Mouse (Mus musculus) liver, embryonic 14.5 days (tissue): ENCODE results near the gene Add3. TPM values are rescaled to one million over a fixed set of nuclear protein-coding genes. Genes with fewer than 3 reads are reported as not detected.

Experiments
- ATAC-seq: fragments of 200-750 bp; cut with Nextera tagmentation; 2 replicates; pipeline ENCODE4 v1.8.0; 2017; ENCODE audit warnings: moderate number of reproducible peaks, mild to moderate bottlenecking, moderate library complexity; ENCODE audit not compliant: insufficient read depth
- DNase-seq, 3 experiments: peaks; one replicate each; pipeline ENCODE4 v3.0.0-alpha.2; 2012 to 2013; ENCODE audit warnings: low read depth in 3 of 3, low spot score in 3 of 3
- H3K27ac ChIP-seq: fragments of 300-500 bp; sonication (generic); 2 replicates; pipeline ENCODE4 v1.5.1; 2014; ENCODE audit warnings: moderate library complexity, mild to moderate bottlenecking, control low read depth, inconsistent platforms
- H3K27me3 ChIP-seq: fragments of 300-500 bp; sonication (generic); 2 replicates; pipeline ENCODE4 v1.6.1; 2014; ENCODE audit warnings: mild to moderate bottlenecking, low read length, moderate library complexity; ENCODE audit not compliant: control insufficient read depth, insufficient read depth
- H3K36me3 ChIP-seq: fragments of 300-500 bp; sonication (generic); replicated peaks from 2 replicates; pipeline ENCODE4 v1.6.1; 2014; ENCODE audit warnings: low read depth; ENCODE audit not compliant: control insufficient read depth, insufficient read depth
- H3K4me1 ChIP-seq, 2 experiments: fragments of 200-500 bp in 1 of 2; fragments of 300-500 bp in 1 of 2; sonication (generic) in 1 of 2; replicated peaks; 2 replicates each; pipeline ENCODE4 v1.6.1; 2012 to 2014; ENCODE audit warnings: antibody characterized with exemption in 1 of 2, inconsistent platforms in 1 of 2, low read length in 1 of 2; ENCODE audit not compliant: control insufficient read depth in 2 of 2, insufficient read depth in 2 of 2
- H3K4me2 ChIP-seq: fragments of 300-500 bp; sonication (generic); 2 replicates; pipeline ENCODE4 v1.6.1; 2014; ENCODE audit warnings: low read depth, mild to moderate bottlenecking, control low read depth, moderate library complexity
- H3K4me3 ChIP-seq, 2 experiments: fragments of 200-500 bp in 1 of 2; fragments of 300-500 bp in 1 of 2; sonication (generic) in 1 of 2; 2 replicates each; pipeline ENCODE4 v1.5.1; 2012 to 2014; ENCODE audit warnings: low read depth in 2 of 2, low read length in 2 of 2, mild to moderate bottlenecking in 2 of 2, control low read depth in 1 of 2, inconsistent platforms in 1 of 2, moderate library complexity in 1 of 2; ENCODE audit not compliant: insufficient read depth in 1 of 2
- H3K9ac ChIP-seq: fragments of 300-500 bp; sonication (generic); replicated peaks from 2 replicates; pipeline ENCODE4 v1.6.1; 2014; ENCODE audit warnings: mild to moderate bottlenecking, control low read depth, moderate library complexity
- H3K9me3 ChIP-seq: fragments of 300-500 bp; sonication (generic); 2 replicates; pipeline ENCODE4 v1.6.1; 2016; ENCODE audit warnings: low read length, mixed read lengths; ENCODE audit not compliant: control insufficient read depth
- CTCF ChIP-seq: IDR thresholded peaks from 2 replicates; pipeline ENCODE4 v1.5.1; 2016; ENCODE audit warnings: antibody characterized with exemption, low read depth, control low read depth
- EP300 ChIP-seq: IDR thresholded peaks from 2 replicates; pipeline ENCODE4 v1.6.1; 2016; ENCODE audit warnings: antibody characterized with exemption, low read depth
- WGBS: fragments of 180-500 bp; shearing (Covaris S2); extraction: QIAGEN DNeasy Blood & Tissue Kit; methylation state at CpG from one replicate; pipeline ENCODE4 v1.1.7; 2014; ENCODE audit not compliant: insufficient replicate concordance; 5-methylcytosine and 5-hydroxymethylcytosine counted together
- polyA plus RNA-seq, 2 experiments: library from polyadenylated mRNA; depleted of rRNA in 1 of 2; stranded (reverse) in 1 of 2; unstranded in 1 of 2; fragments of >200 nt; fragmentation: Nextera tagmentation in 1 of 2; extraction: Ambion mirVana in 1 of 2; gene quantifications; 2 replicates each; pipeline versions ENCODE4 v1.2.1 to v1.2.3; 2012 to 2014

The Add3 gene
- polyA plus RNA-seq, 2 experiments: 12.7 to 21.7 TPM

DNA sequence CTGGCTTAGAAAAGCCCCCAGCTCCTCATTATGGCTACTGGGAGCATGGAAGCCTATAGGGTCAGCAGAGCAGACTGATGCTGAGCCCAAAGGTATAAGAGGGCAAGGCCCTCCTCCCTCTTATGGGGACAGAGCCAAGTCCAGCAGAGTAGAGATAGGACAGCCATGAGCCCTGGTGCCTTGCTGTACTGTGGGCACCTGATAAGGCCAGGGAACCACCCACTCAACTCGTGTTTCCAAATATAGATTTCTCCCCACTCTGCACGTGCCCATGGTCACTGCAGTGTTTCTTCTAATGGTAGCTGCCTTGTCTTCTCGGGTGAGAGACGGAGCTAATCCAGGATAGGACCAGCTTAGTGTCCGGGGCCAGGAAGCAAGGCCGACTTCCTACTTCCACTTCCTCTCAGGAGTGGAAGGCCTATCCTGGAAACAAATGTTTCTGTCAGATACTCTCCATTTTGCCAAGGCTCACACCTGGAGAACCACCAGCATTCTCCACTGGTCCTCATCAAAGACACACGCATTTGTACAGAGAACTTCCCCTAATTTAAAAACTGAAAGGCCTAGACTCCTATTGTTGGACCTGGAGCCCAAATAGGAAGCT lies 116.8 kb downstream of the Add3 start:
- peak; percentile 89 for TF ChIP-seq EP300
- TF ChIP-seq CTCF: no peak
- ATAC-seq (peak; percentile 84), DNase-seq (peak; percentile 81 to 84 (median 82))
- Histone ChIP-seq H3K9ac (peak overlapping the region; percentile 68), H3K4me2 (peak overlapping the region; percentile 83), H3K9me3 (no peaks in the 10 kb centered on the region), H3K4me3 (peak overlapping the region; percentile 36 to 40), H3K4me1 (peaks cover 55% of the 10 kb centered on the region in 2 experiments), H3K27me3 (no peaks in the 10 kb centered on the region), H3K36me3 (no peaks in the 10 kb centered on the region), H3K27ac (peak overlapping the region; percentile 98)
- WGBS: 19% methylated on average over 7 of the region's 7 CpGs

- H3K9ac ChIP-seq: peak overlapping the region; percentile 69
- peak overlapping the region; percentile 83 for H3K4me2 ChIP-seq
- no peaks in the 10 kb centered on the region for H3K36me3 ChIP-seq
- peak overlapping the region; percentile 98 for H3K27ac ChIP-seq
- ATAC-seq: peak; percentile 80
- DNase-seq: peak; percentile 85 to 86 (median 85)
- peak overlapping the region; percentile 36 to 38 for H3K4me3 ChIP-seq
- H3K27me3 ChIP-seq: peaks cover 5% of the 10 kb centered on the region
- peaks cover 55% of the 10 kb centered on the region in 2 experiments for H3K4me1 ChIP-seq
- H3K9me3 ChIP-seq: no peaks in the 10 kb centered on the region
- TF ChIP-seq CTCF (no peak), EP300 (peak; percentile 61)
- WGBS: 42% methylated on average over 15 of the region's 15 CpGs
Measured at GRCm38 (mm10) chr19:53257631-53258560, 117.7 kb downstream of the Add3 start.

DNA sequence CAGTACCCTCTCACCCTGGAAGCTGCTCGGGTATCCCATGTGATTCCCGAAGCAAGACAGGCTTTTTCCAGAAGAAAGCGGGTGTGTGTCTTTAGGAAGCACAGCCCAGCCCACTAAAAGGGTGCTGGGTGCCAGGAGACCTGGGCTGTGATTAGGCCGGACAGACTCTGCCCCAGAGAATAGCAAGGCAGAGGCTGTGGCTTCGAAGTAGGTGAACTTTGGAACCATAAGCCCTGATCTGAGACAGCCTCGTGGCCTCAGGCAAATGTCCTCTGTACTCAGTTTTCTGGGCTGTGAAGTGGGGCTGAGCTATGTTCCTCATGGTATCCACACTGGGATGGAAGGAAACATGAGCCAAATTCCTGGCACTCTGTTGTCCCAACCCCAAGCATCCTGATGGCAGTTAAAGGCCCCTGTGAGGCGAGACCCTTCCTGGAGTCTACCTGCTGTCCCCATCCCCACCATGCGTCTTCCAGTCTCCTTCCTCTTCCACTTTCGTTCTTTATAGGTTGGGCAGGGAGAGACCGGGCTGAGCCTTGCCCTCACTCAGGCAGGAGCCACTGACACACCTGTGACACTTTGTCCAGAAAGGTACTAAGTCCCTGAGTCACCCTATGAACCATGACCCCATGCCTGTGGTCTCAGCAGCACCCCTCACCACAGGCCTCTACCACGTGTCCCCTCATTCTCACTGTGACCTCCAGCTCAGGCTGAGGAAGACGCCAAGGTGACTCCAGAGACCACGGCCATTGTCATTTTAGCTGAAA lies 118.7 kb downstream of the Add3 start:
- DNase-seq (no peak), ATAC-seq (no peak)
- peak overlapping the region in 1 of 2 experiments; percentile 37; a peak in 2 of 4 replicates for H3K4me3 ChIP-seq
- peaks cover 9% of the 10 kb centered on the region for H3K27me3 ChIP-seq
- H3K9me3 ChIP-seq: no peaks in the 10 kb centered on the region
- 68% methylated on average over 13 of the region's 13 CpGs for WGBS
- peak overlapping the region; percentile 98 for H3K27ac ChIP-seq
- no peaks in the 10 kb centered on the region for H3K36me3 ChIP-seq
- peaks cover 52% of the 10 kb centered on the region in 2 experiments for H3K4me1 ChIP-seq
- H3K9ac ChIP-seq: peak overlapping the region; percentile 69
- TF ChIP-seq CTCF (no peak), EP300 (no peak)
- peak overlapping the region; percentile 83 for H3K4me2 ChIP-seq

- Histone ChIP-seq H3K9me3 (no peaks in the 10 kb centered on the region), H3K27me3 (peaks cover 13% of the 10 kb centered on the region), H3K4me1 (peaks cover 52% of the 10 kb centered on the region in 2 experiments), H3K27ac (peak overlapping the region; percentile 98), H3K4me2 (peak overlapping the region; percentile 83), H3K4me3 (peak overlapping the region in 1 of 2 experiments; percentile 37; a peak in 2 of 4 replicates), H3K9ac (peak overlapping the region; percentile 69), H3K36me3 (no peaks in the 10 kb centered on the region)
- peak in 1 of 3 experiments; percentile 37 for DNase-seq
- ATAC-seq: peak; percentile 11
- TF ChIP-seq EP300 (no peak), CTCF (no peak)
- 39% methylated on average over 5 of the region's 5 CpGs for WGBS
Measured at GRCm38 (mm10) chr19:53259541-53259940, 119.3 kb downstream of the Add3 start.
